27 mouse cellular contexts compared by ENCODE assay signal in genomic region chr11:73078615-73079014, GRCm38 (mm10). TPM values are rescaled to one million over a fixed set of nuclear protein-coding genes. Genes with fewer than 3 reads are reported as not detected.
DNase-seq lines count a peak whose midpoint lies in the region; ATAC-seq and TF ChIP-seq lines count a peak whose summit lies in the region.
"Had no signal": no experiment of that assay in that cellular context is flagged by ENCODE, and none has a peak within 500 bp of the region (broad histone marks: within the 10 kb centered on the region; RNA-seq: fewer than 3 reads in every experiment).

No protein-coding gene starts in this region.

- no peak for TF ChIP-seq CTCF in midbrain, postnatal 0 days (IDR thresholded peaks at IDR 0.05)

- H3K27ac ChIP-seq in midbrain, embryonic 11.5 days (ENCODE audit: low read depth, low read length) = no peak overlapping the region
- no peak overlapping the region for H3K27ac ChIP-seq in midbrain, postnatal 0 days (ENCODE audit: low read depth, low read length)
- H3K27ac ChIP-seq: embryonic facial prominence, embryonic 13.5 days; embryonic facial prominence, embryonic 15.5 days; forebrain, embryonic 10.5 days had no signal

- H3K27me3 ChIP-seq in midbrain, embryonic 11.5 days (ENCODE audit: control insufficient read depth, insufficient read depth, low read length) = no peaks in the 10 kb centered on the region
- no peaks in the 10 kb centered on the region for H3K27me3 ChIP-seq in midbrain, postnatal 0 days (ENCODE audit: insufficient read depth, low read length)
- H3K27me3 ChIP-seq: CH12.LX; embryonic facial prominence, embryonic 13.5 days; embryonic facial prominence, embryonic 15.5 days; Patski had no signal

- no peak overlapping the region for H3K9ac ChIP-seq in midbrain, embryonic 11.5 days (ENCODE audit: low read length)
- no peak overlapping the region for H3K9ac ChIP-seq in midbrain, postnatal 0 days (replicated peaks; ENCODE audit: low read length, poor library complexity, severe bottlenecking)
- H3K9ac ChIP-seq: embryonic facial prominence, embryonic 13.5 days; embryonic facial prominence, embryonic 15.5 days had no signal

- no peaks in the 10 kb centered on the region for H3K4me1 ChIP-seq in midbrain, embryonic 11.5 days (ENCODE audit: control insufficient read depth, insufficient read depth, low read length)
- H3K4me1 ChIP-seq in midbrain, postnatal 0 days (ENCODE audit: insufficient read depth, low read length) = no peaks in the 10 kb centered on the region
- H3K4me1 ChIP-seq: embryonic facial prominence, embryonic 13.5 days; embryonic facial prominence, embryonic 15.5 days; forebrain, embryonic 10.5 days had no signal

- peaks cover 20% of the 10 kb centered on the region; the same call in 1 of the 2 replicates for H3K36me3 ChIP-seq in midbrain, embryonic 11.5 days (ENCODE audit: control insufficient read depth, insufficient read depth, low read length)
- peaks cover 48% of the 10 kb centered on the region for H3K36me3 ChIP-seq in midbrain, postnatal 0 days (ENCODE audit: insufficient read depth, low read length)

- ATAC-seq in frontal cortex, adult (ENCODE audit: low TSS enrichment) = peak; percentile 44
- no peak for ATAC-seq in midbrain, embryonic 11.5 days (ENCODE audit: low FRiP score)
- ATAC-seq in midbrain, postnatal 0 days (ENCODE audit: low FRiP score) = no peak
- ATAC-seq: activated CD4-positive, CD25-positive, alpha-beta regulatory T cell, adult 4 months; CD4-positive, CD25-positive, alpha-beta regulatory T cell, adult 4 months; forebrain, embryonic 14.5 days; forebrain, embryonic 16.5 days; Patski had no signal

- 98% methylated on average over 8 of the region's 8 CpGs for WGBS in midbrain, embryonic 11.5 days
- WGBS in midbrain, postnatal 0 days = 96% methylated on average over 8 of the region's 8 CpGs

- H3K4me2 ChIP-seq in midbrain, embryonic 11.5 days = no peak overlapping the region
- H3K4me2 ChIP-seq in midbrain, postnatal 0 days (ENCODE audit: low read depth, low read length, poor library complexity, severe bottlenecking) = no peak overlapping the region
- H3K4me2 ChIP-seq: embryonic facial prominence, embryonic 13.5 days; embryonic facial prominence, embryonic 15.5 days had no signal

- peak; percentile 10 for DNase-seq in cerebellum, adult 9-11 months
- DNase-seq in cerebellum, adult 11 months = no peak
- DNase-seq in frontal cortex, adult 2 months (ENCODE audit: extremely low spot score in 1 of 2, low spot score in 1 of 2) = no peak
- peak; percentile 79 for DNase-seq in midbrain, embryonic 11.5 days (ENCODE audit: low spot score, missing footprints)
- no peak for DNase-seq in midbrain, postnatal 0 days (ENCODE audit: low spot score)
- DNase-seq: adrenal gland, adult 8-10 months; adrenal gland, postnatal 14 days; adrenal gland, postnatal 36 days; B cell, adult 2 months; cerebellum, adult 11-12 months; cerebellum, adult 2 months; cerebellum, adult 9-10 months; cerebellum, postnatal 14 days; cerebellum, postnatal 36 days; embryo, embryonic 11 days had no signal

- H3K4me3 ChIP-seq in midbrain, embryonic 11.5 days (ENCODE audit: low read depth, low read length) = no peak overlapping the region
- H3K4me3 ChIP-seq in midbrain, postnatal 0 days (ENCODE audit: low read depth, low read length) = no peak overlapping the region
- H3K4me3 ChIP-seq: embryonic facial prominence, embryonic 13.5 days; embryonic facial prominence, embryonic 15.5 days; erythroblast, embryonic 14.5 days; forebrain, embryonic 10.5 days had no signal

- H3K9me3 ChIP-seq in midbrain, embryonic 11.5 days (ENCODE audit: control insufficient read depth, low read length) = no peaks in the 10 kb centered on the region
- no peaks in the 10 kb centered on the region for H3K9me3 ChIP-seq in midbrain, postnatal 0 days (ENCODE audit: low read length)
- H3K9me3 ChIP-seq: embryonic facial prominence, embryonic 13.5 days; embryonic facial prominence, embryonic 15.5 days; forebrain, embryonic 10.5 days; G1E had no signal

RNA-seq across cellular contexts. Expression of gene Itgae, which starts 11.8 kb away (rescaled TPM):
- polyA plus RNA-seq in frontal cortex, adult 2 months (2012; rRNA removed) = 0.17 and 0.18 TPM in 2 replicates
- polyA plus RNA-seq in midbrain, embryonic 11.5 days (2014; fragmentation: Nextera tagmentation; extraction: Ambion mirVana) = 0.21 and 0.27 TPM in 2 replicates
- 0.05 TPM in 1 of 2 replicates, not detected in the other for total RNA-seq in midbrain, postnatal 0 days (2014; rRNA removed)
- polyA plus RNA-seq in midbrain, postnatal 0 days (2015; fragmentation: Nextera tagmentation; extraction: Ambion mirVana) = 0.09 and 0.10 TPM in 2 replicates
- polyA plus RNA-seq: erythroblast, embryonic 14.5 days had no signal

RNA-seq across cellular contexts. Expression of gene Ncbp3, which starts 31.0 kb away (rescaled TPM):
- polyA plus RNA-seq in frontal cortex, adult 2 months (2012; rRNA removed) = 7.5 and 7.7 TPM in 2 replicates
- 10.8 and 11.0 TPM in 2 replicates for polyA plus RNA-seq in midbrain, embryonic 11.5 days (2014; fragmentation: Nextera tagmentation; extraction: Ambion mirVana)
- 7.2 and 11.7 TPM in 2 replicates for total RNA-seq in midbrain, postnatal 0 days (2014; rRNA removed)
- 6.1 and 7.9 TPM in 2 replicates for polyA plus RNA-seq in midbrain, postnatal 0 days (2015; fragmentation: Nextera tagmentation; extraction: Ambion mirVana)

RNA-seq across cellular contexts. Expression of gene Haspin, which starts 59.5 kb away (rescaled TPM):
- 0.15 and 0.24 TPM in 2 replicates for polyA plus RNA-seq in frontal cortex, adult 2 months (2012; rRNA removed)
- polyA plus RNA-seq in midbrain, embryonic 11.5 days (2014; fragmentation: Nextera tagmentation; extraction: Ambion mirVana) = 16.7 and 18.9 TPM in 2 replicates
- total RNA-seq in midbrain, postnatal 0 days (2014; rRNA removed) = 0.60 and 1.4 TPM in 2 replicates
- 0.97 and 1.3 TPM in 2 replicates for polyA plus RNA-seq in midbrain, postnatal 0 days (2015; fragmentation: Nextera tagmentation; extraction: Ambion mirVana)

RNA-seq across cellular contexts. Expression of gene Camkk1, which starts 59.8 kb away (rescaled TPM):
- 65.4 and 65.7 TPM in 2 replicates for polyA plus RNA-seq in frontal cortex, adult 2 months (2012; rRNA removed)
- 3.7 and 4.2 TPM in 2 replicates for polyA plus RNA-seq in midbrain, embryonic 11.5 days (2014; fragmentation: Nextera tagmentation; extraction: Ambion mirVana)
- total RNA-seq in midbrain, postnatal 0 days (2014; rRNA removed) = 26.7 and 28.6 TPM in 2 replicates
- 27.7 and 30.2 TPM in 2 replicates for polyA plus RNA-seq in midbrain, postnatal 0 days (2015; fragmentation: Nextera tagmentation; extraction: Ambion mirVana)

Comparison
In these comparisons a context has a peak if more than half of its experiments do, and no peak if none do; other contexts are left out.
1. DNase-seq: peak in cerebellum, adult 9-11 months (single experiment) and midbrain, embryonic 11.5 days (single experiment); none in cerebellum, adult 11 months (single experiment), frontal cortex, adult 2 months (0 of 2) and midbrain, postnatal 0 days (single experiment).